Mouse (Mus musculus): Measurements from ENCODE around the gene Npy5r. TPM values are rescaled to one million over a fixed set of nuclear protein-coding genes. Genes with fewer than 3 reads are reported as not detected.

Gene Npy5r
- polyA plus RNA-seq, 1 experiment from 2014 or later = 2.1 TPM

GRCm38 (mm10) chr8:66681261-66681660, 6.7 kb downstream of the Npy5r start:
- H3K9me3 ChIP-seq = no peaks in the 10 kb centered on the region
- H3K4me3 ChIP-seq = no peak overlapping the region
- no peak for ATAC-seq (ENCODE audit: low read depth)
- H3K36me3 ChIP-seq = no peaks in the 10 kb centered on the region
- peaks cover 3% of the 10 kb centered on the region; the same call in 1 of the 2 replicates for H3K27me3 ChIP-seq
- no peak overlapping the region for H3K9ac ChIP-seq
- H3K27ac ChIP-seq (replicated peaks) = no peak overlapping the region
- WGBS = 79% methylated on average over 2 of the region's 2 CpGs
- H3K4me2 ChIP-seq = no peak overlapping the region
- no peaks in the 10 kb centered on the region for H3K4me1 ChIP-seq (replicated peaks)

GRCm38 (mm10) chr8:66630721-66631120, 57.2 kb downstream of the Npy5r start:
- Histone ChIP-seq H3K9me3 (no peaks in the 10 kb centered on the region), H3K27ac (replicated peaks) (no peak overlapping the region), H3K9ac (no peak overlapping the region), H3K36me3 (no peaks in the 10 kb centered on the region), H3K4me1 (replicated peaks) (no peaks in the 10 kb centered on the region), H3K4me2 (no peak overlapping the region), H3K27me3 (no peaks in the 10 kb centered on the region), H3K4me3 (no peak overlapping the region)
- 53% methylated on average over 1 of the region's 1 CpGs for WGBS
- ATAC-seq (ENCODE audit: low read depth) = no peak

Other genes starting within 250 kb of the Npy5r start
- gene Tma16, start 201.6 kb downstream of the Npy5r start, polyA plus RNA-seq (2015; fragmentation: Nextera tagmentation; extraction: Ambion mirVana) = 11.2 and 13.4 TPM in 2 replicates
- not detected in 2 replicates for gene Tktl2, start 176.4 kb downstream of the Npy5r start, polyA plus RNA-seq (2015; fragmentation: Nextera tagmentation; extraction: Ambion mirVana)
- gene Npy1r, start 9.1 kb upstream of the Npy5r start, polyA plus RNA-seq (2015; fragmentation: Nextera tagmentation; extraction: Ambion mirVana) = 11.0 and 12.8 TPM in 2 replicates
- gene Naf1, start 172.1 kb upstream of the Npy5r start, polyA plus RNA-seq (2015; fragmentation: Nextera tagmentation; extraction: Ambion mirVana) = 1.7 and 2.3 TPM in 2 replicates

Measured in neural tube, embryonic 13.5 days (tissue).